Mouse (Mus musculus): ENCODE data around the gene Fgfr2. TPM values are rescaled to one million over a fixed set of nuclear protein-coding genes. Genes with fewer than 3 reads are reported as not detected.
"Not testable (repeated sequence)": the region's sequence is repeated elsewhere in the genome, so short reads cannot be mapped to it uniquely, and the experiment has no call there.

Gene Fgfr2
- polyA plus RNA-seq, 1 experiment = 3.0 TPM

- Histone ChIP-seq H3K4me1 (ENCODE audit: control insufficient read depth, insufficient read depth, low read length) (peaks cover 8% of the 10 kb centered on the region), H3K4me3 (ENCODE audit: control insufficient read depth, low read depth, low read length) (no peak overlapping the region), H3K27ac (ENCODE audit: control insufficient read depth, insufficient read depth, low read depth, low read length) (no peak overlapping the region), H3K27me3 (ENCODE audit: control insufficient read depth, insufficient read depth, low read length) (no peaks in the 10 kb centered on the region), H3K36me3 (ENCODE audit: control insufficient read depth, insufficient read depth, low read length) (no peaks in the 10 kb centered on the region)
- TF ChIP-seq POLR2A (IDR thresholded peaks at IDR 0.05; ENCODE audit: control insufficient read depth, low read depth, low read length) = no peak
- TF ChIP-seq CTCF (IDR thresholded peaks at IDR 0.05; ENCODE audit: control insufficient read depth, insufficient read depth, insufficient replicate concordance, low read depth, low read length) = no peak
These were observed 2448.6 kb downstream of the Fgfr2 start for GRCm38 (mm10) chr7:130674526-130674925.

- Histone ChIP-seq H3K27me3 (ENCODE audit: control insufficient read depth, insufficient read depth, low read length) (no peaks in the 10 kb centered on the region), H3K4me3 (ENCODE audit: control insufficient read depth, low read depth, low read length) (no peak overlapping the region), H3K36me3 (ENCODE audit: control insufficient read depth, insufficient read depth, low read length) (no peaks in the 10 kb centered on the region), H3K27ac (ENCODE audit: control insufficient read depth, insufficient read depth, low read depth, low read length) (peak overlapping the region; percentile 49; the same call in 1 of the 2 replicates), H3K4me1 (ENCODE audit: control insufficient read depth, insufficient read depth, low read length) (peaks cover 10% of the 10 kb centered on the region)
- TF ChIP-seq POLR2A (IDR thresholded peaks at IDR 0.05; ENCODE audit: control insufficient read depth, low read depth, low read length) = no peak
- TF ChIP-seq CTCF (IDR thresholded peaks at IDR 0.05; ENCODE audit: control insufficient read depth, insufficient read depth, insufficient replicate concordance, low read depth, low read length) = peak; percentile 68; the same call in 1 of the 2 replicates
These were observed 2449.7 kb downstream of the Fgfr2 start for GRCm38 (mm10) chr7:130673169-130674033.

GRCm38 (mm10) chr7:130671301-130671700 lies 2451.8 kb downstream of the Fgfr2 start:
- Histone ChIP-seq H3K4me3 (ENCODE audit: control insufficient read depth, low read depth, low read length) (no peak overlapping the region), H3K36me3 (ENCODE audit: control insufficient read depth, insufficient read depth, low read length) (no peaks in the 10 kb centered on the region), H3K27me3 (ENCODE audit: control insufficient read depth, insufficient read depth, low read length) (no peaks in the 10 kb centered on the region), H3K4me1 (ENCODE audit: control insufficient read depth, insufficient read depth, low read length) (peaks cover 10% of the 10 kb centered on the region), H3K27ac (ENCODE audit: control insufficient read depth, insufficient read depth, low read depth, low read length) (no peak overlapping the region)
- TF ChIP-seq CTCF (IDR thresholded peaks at IDR 0.05; ENCODE audit: control insufficient read depth, insufficient read depth, insufficient replicate concordance, low read depth, low read length) (no peak), POLR2A (IDR thresholded peaks at IDR 0.05; ENCODE audit: control insufficient read depth, low read depth, low read length) (no peak)

GRCm38 (mm10) chr7:130670358-130670757 lies 2452.8 kb downstream of the Fgfr2 start:
- TF ChIP-seq POLR2A (IDR thresholded peaks at IDR 0.05; ENCODE audit: control insufficient read depth, low read depth, low read length) (no peak), CTCF (IDR thresholded peaks at IDR 0.05; ENCODE audit: control insufficient read depth, insufficient read depth, insufficient replicate concordance, low read depth, low read length) (no peak)
- no peaks in the 10 kb centered on the region for H3K36me3 ChIP-seq (ENCODE audit: control insufficient read depth, insufficient read depth, low read length)
- peak overlapping the region; percentile 50 for H3K27ac ChIP-seq (ENCODE audit: control insufficient read depth, insufficient read depth, low read depth, low read length)
- H3K4me1 ChIP-seq (ENCODE audit: control insufficient read depth, insufficient read depth, low read length) = peaks cover 10% of the 10 kb centered on the region
- H3K4me3 ChIP-seq (ENCODE audit: control insufficient read depth, low read depth, low read length) = no peak overlapping the region
- no peaks in the 10 kb centered on the region for H3K27me3 ChIP-seq (ENCODE audit: control insufficient read depth, insufficient read depth, low read length)

GRCm38 (mm10) chr7:130669370-130669881 lies 2453.7 kb downstream of the Fgfr2 start:
- no peaks in the 10 kb centered on the region for H3K36me3 ChIP-seq (ENCODE audit: control insufficient read depth, insufficient read depth, low read length)
- peaks cover 10% of the 10 kb centered on the region for H3K4me1 ChIP-seq (ENCODE audit: control insufficient read depth, insufficient read depth, low read length)
- H3K27ac ChIP-seq (ENCODE audit: control insufficient read depth, insufficient read depth, low read depth, low read length) = peak overlapping the region; percentile 76
- TF ChIP-seq CTCF (IDR thresholded peaks at IDR 0.05; ENCODE audit: control insufficient read depth, insufficient read depth, insufficient replicate concordance, low read depth, low read length) (no peak), POLR2A (IDR thresholded peaks at IDR 0.05; ENCODE audit: control insufficient read depth, low read depth, low read length) (no peak)
- H3K4me3 ChIP-seq (ENCODE audit: control insufficient read depth, low read depth, low read length) = no peak overlapping the region
- H3K27me3 ChIP-seq (ENCODE audit: control insufficient read depth, insufficient read depth, low read length) = no peaks in the 10 kb centered on the region

- Histone ChIP-seq H3K4me3 (ENCODE audit: control insufficient read depth, low read depth, low read length) (no peak overlapping the region), H3K27ac (ENCODE audit: control insufficient read depth, insufficient read depth, low read depth, low read length) (peak overlapping the region; percentile 76), H3K27me3 (ENCODE audit: control insufficient read depth, insufficient read depth, low read length) (no peaks in the 10 kb centered on the region), H3K4me1 (ENCODE audit: control insufficient read depth, insufficient read depth, low read length) (peaks cover 10% of the 10 kb centered on the region), H3K36me3 (ENCODE audit: control insufficient read depth, insufficient read depth, low read length) (no peaks in the 10 kb centered on the region)
- TF ChIP-seq CTCF (IDR thresholded peaks at IDR 0.05; ENCODE audit: control insufficient read depth, insufficient read depth, insufficient replicate concordance, low read depth, low read length) = no peak
- no peak for TF ChIP-seq POLR2A (IDR thresholded peaks at IDR 0.05; ENCODE audit: control insufficient read depth, low read depth, low read length)
These were observed 2454.3 kb downstream of the Fgfr2 start for GRCm38 (mm10) chr7:130668729-130669281.

- not testable (repeated sequence) for H3K36me3 ChIP-seq (ENCODE audit: control insufficient read depth, insufficient read depth, low read length); H3K4me1 ChIP-seq (ENCODE audit: control insufficient read depth, insufficient read depth, low read length); H3K27ac ChIP-seq (ENCODE audit: control insufficient read depth, insufficient read depth, low read depth, low read length); H3K4me3 ChIP-seq (ENCODE audit: control insufficient read depth, low read depth, low read length); H3K27me3 ChIP-seq (ENCODE audit: control insufficient read depth, insufficient read depth, low read length)
These were observed 2455.1 kb downstream of the Fgfr2 start for GRCm38 (mm10) chr7:130668013-130668412.
